ENCODE assay signal across 18 mouse cellular contexts in genomic region chr13:77922834-77923233, GRCm38 (mm10).
DNase-seq lines count a peak whose midpoint lies in the region; ATAC-seq lines count a peak whose summit lies in the region.
"Had no signal": no experiment of that assay in that cellular context is flagged by ENCODE, and none has a peak within 500 bp of the region (broad histone marks: within the 10 kb centered on the region; RNA-seq: fewer than 3 reads in every experiment).

No protein-coding gene starts in this region.

- 84% methylated on average over 2 of the region's 2 CpGs for WGBS in midbrain, embryonic 13.5 days

- no peak overlapping the region for H3K9ac ChIP-seq in midbrain, embryonic 13.5 days (replicated peaks)
- H3K9ac ChIP-seq: embryonic facial prominence, embryonic 12.5 days; forebrain, embryonic 13.5 days; forebrain, embryonic 15.5 days; forebrain, postnatal 0 days had no signal

- H3K27me3 ChIP-seq in midbrain, embryonic 13.5 days: no peaks in the 10 kb centered on the region
- H3K27me3 ChIP-seq: embryonic facial prominence, embryonic 12.5 days; forebrain, embryonic 13.5 days; forebrain, embryonic 15.5 days had no signal

- no peak overlapping the region for H3K27ac ChIP-seq in midbrain, embryonic 13.5 days
- H3K27ac ChIP-seq: embryonic facial prominence, embryonic 10.5 days; embryonic facial prominence, embryonic 12.5 days; forebrain, embryonic 13.5 days; forebrain, embryonic 15.5 days had no signal

- H3K4me2 ChIP-seq in midbrain, embryonic 13.5 days (replicated peaks): no peak overlapping the region
- H3K4me2 ChIP-seq: embryonic facial prominence, embryonic 12.5 days; forebrain, embryonic 13.5 days; forebrain, embryonic 15.5 days had no signal

- H3K9me3 ChIP-seq in midbrain, embryonic 13.5 days: no peaks in the 10 kb centered on the region
- H3K9me3 ChIP-seq: embryonic facial prominence, embryonic 10.5 days; embryonic facial prominence, embryonic 12.5 days; forebrain, embryonic 13.5 days; forebrain, embryonic 15.5 days had no signal

- no peak overlapping the region for H3K4me3 ChIP-seq in midbrain, embryonic 13.5 days (replicated peaks)
- H3K4me3 ChIP-seq: embryonic facial prominence, embryonic 10.5 days; embryonic facial prominence, embryonic 12.5 days; forebrain, embryonic 13.5 days; forebrain, embryonic 15.5 days had no signal

- DNase-seq in heart, adult 11 months: peak; percentile 74
- no peak for DNase-seq in heart, adult 9 months (ENCODE audit: low spot score in 2 of 2)
- DNase-seq in brain, adult 2 months (ENCODE audit: low read depth, low spot score): peak; percentile 28
- peak; percentile 5 for DNase-seq in telencephalon, adult 2 months (ENCODE audit: low read depth, low spot score)
- DNase-seq: adrenal gland, adult 2 months; adrenal gland, postnatal 10 days; adrenal gland, postnatal 25 days; cerebellum, adult 11-12 months; cerebellum, adult 2 months; cerebellum, adult 9-10 months; cerebellum, postnatal 10 days; cerebellum, postnatal 25 days; forebrain, postnatal 0 days had no signal

- no peak for ATAC-seq in midbrain, embryonic 13.5 days
- ATAC-seq: forebrain, embryonic 13.5 days; forebrain, embryonic 15.5 days; forebrain, postnatal 0 days had no signal

- no peaks in the 10 kb centered on the region for H3K4me1 ChIP-seq in midbrain, embryonic 13.5 days (replicated peaks)
- H3K4me1 ChIP-seq: embryonic facial prominence, embryonic 10.5 days; embryonic facial prominence, embryonic 12.5 days; forebrain, embryonic 13.5 days; forebrain, embryonic 15.5 days had no signal

- no peaks in the 10 kb centered on the region for H3K36me3 ChIP-seq in midbrain, embryonic 13.5 days
- H3K36me3 ChIP-seq: embryonic facial prominence, embryonic 10.5 days; embryonic facial prominence, embryonic 12.5 days; forebrain, embryonic 15.5 days had no signal

Comparison
In these comparisons a context has a peak if more than half of its experiments do, and no peak if none do; other contexts are left out.
1. DNase-seq: peak in heart, adult 11 months (single experiment), brain, adult 2 months (single experiment) and telencephalon, adult 2 months (single experiment); none in heart, adult 9 months (0 of 2).